Mouse (Mus musculus) myocyte (in vitro differentiated cells): ENCODE data around the gene Cpne9.

Experiments
- CEBPB ChIP-seq: IDR thresholded peaks from 2 replicates; pipeline ENCODE4 v1.6.1; 2011; ENCODE audit warnings: mild to moderate bottlenecking, moderate library complexity; ENCODE audit not compliant: poor library complexity, insufficient read depth, severe bottlenecking
- E2F4 ChIP-seq: IDR thresholded peaks from one replicate; pipeline ENCODE4 v1.6.1; 2011; ENCODE audit warnings: mild to moderate bottlenecking, control low read depth, moderate library complexity; ENCODE audit not compliant: insufficient read depth
- MYOD1 ChIP-seq, 3 experiments: IDR thresholded peaks; one replicate each; pipeline ENCODE4 v1.6.1; 2011; ENCODE audit warnings: control low read depth in 2 of 3, low read depth in 2 of 3, mild to moderate bottlenecking in 2 of 3, moderate library complexity in 1 of 3; ENCODE audit not compliant: insufficient read length in 2 of 3, control insufficient read depth in 1 of 3
- MYOG ChIP-seq, 3 experiments: IDR thresholded peaks; one replicate each; pipeline ENCODE4 v1.6.1; 2011; ENCODE audit warnings: control low read depth in 2 of 3, low read depth in 2 of 3, mild to moderate bottlenecking in 2 of 3; ENCODE audit not compliant: insufficient read length in 2 of 3, control insufficient read depth in 1 of 3, insufficient read depth in 1 of 3
- POLR2A ChIP-seq: IDR thresholded peaks from one replicate; pipeline ENCODE4 v1.6.1; 2011; ENCODE audit warnings: low read depth, mild to moderate bottlenecking, control low read depth, moderate library complexity; ENCODE audit not compliant: insufficient read length
- POLR2AphosphoS2 ChIP-seq: IDR thresholded peaks from one replicate; pipeline ENCODE4 v1.6.1; 2011; ENCODE audit warnings: low read depth, control low read depth; ENCODE audit not compliant: insufficient read length
- TCF12 ChIP-seq: IDR thresholded peaks from one replicate; pipeline ENCODE4 v1.6.1; 2011; ENCODE audit warnings: mild to moderate bottlenecking, control low read depth; ENCODE audit not compliant: poor library complexity, insufficient read depth, severe bottlenecking
- USF1 ChIP-seq: IDR thresholded peaks from one replicate; pipeline ENCODE4 v1.6.1; 2011; ENCODE audit warnings: low read depth, mild to moderate bottlenecking, control low read depth, moderate library complexity

- no peak for TF ChIP-seq TCF12
- TF ChIP-seq USF1: no peak
- TF ChIP-seq MYOD1 (IDR thresholded peaks at IDR 0.05; ENCODE audit: control insufficient read depth in 1 of 3, insufficient read length in 2 of 3, low read depth in 2 of 3): no peak
- no peak for TF ChIP-seq POLR2A
- no peak for TF ChIP-seq E2F4
- TF ChIP-seq MYOG (IDR thresholded peaks at IDR 0.05; ENCODE audit: control insufficient read depth in 1 of 3, insufficient read depth in 1 of 3, insufficient read length in 2 of 3, low read depth in 2 of 3): no peak
- TF ChIP-seq POLR2AphosphoS2: no peak
- TF ChIP-seq CEBPB: no peak
These were observed 31.3 kb upstream of the Cpne9 start for GRCm38 (mm10) chr6:113250786-113251185.
